9 mouse cellular contexts compared by ENCODE assay signal in the genomic region with DNA sequence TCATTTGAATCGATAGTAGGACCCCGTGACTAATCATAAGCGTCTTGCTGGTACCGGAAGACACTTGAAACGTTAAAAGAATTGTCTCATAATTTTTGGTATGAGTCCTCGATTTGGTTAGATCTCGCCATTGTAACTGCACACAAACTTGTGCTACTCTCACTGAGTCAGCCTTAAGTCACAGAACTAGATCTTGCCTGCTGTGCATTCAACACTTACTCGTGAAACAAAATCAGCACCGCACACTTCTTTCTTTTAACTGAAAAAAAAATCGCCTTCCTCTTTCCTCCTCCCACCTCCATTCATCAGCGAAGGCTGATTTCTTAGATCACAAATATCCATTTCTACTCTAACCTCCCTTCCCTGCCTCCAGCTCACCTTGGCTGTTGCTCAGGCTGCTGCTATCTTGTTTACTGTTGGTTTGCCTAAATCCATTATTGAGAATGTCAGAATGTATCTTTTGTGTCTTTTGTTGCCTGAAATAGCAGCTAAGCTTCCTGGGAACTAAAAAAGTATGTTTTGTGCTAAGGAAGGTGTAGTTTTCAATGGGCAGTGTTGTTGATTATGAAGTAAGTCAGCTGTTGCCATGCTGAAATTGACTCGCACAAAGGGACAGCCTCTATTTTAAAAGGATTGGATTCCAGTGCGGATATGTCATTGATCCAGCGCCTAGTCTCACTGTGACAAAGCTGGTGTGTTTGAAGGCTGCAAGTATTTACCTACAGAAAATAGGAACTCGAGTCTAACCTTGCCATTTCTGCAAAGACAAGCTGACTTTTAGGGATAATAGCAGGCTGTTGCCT. TPM values are rescaled to one million over a fixed set of nuclear protein-coding genes. Genes with fewer than 3 reads are reported as not detected.
DNase-seq lines count a peak whose midpoint lies in the region; ATAC-seq and TF ChIP-seq lines count a peak whose summit lies in the region.
"Had no signal": no experiment of that assay in that cellular context is flagged by ENCODE, and none has a peak within 500 bp of the region (broad histone marks: within the 10 kb centered on the region; RNA-seq: fewer than 3 reads in every experiment).

No protein-coding gene starts in this region.

- no peaks in the 10 kb centered on the region for H3K79me2 ChIP-seq in heart, adult 2 months (replicated peaks; ENCODE audit: control insufficient read depth, insufficient read depth, low read length)

- H3K4me2 ChIP-seq in forebrain, embryonic 12.5 days = peak overlapping the region; percentile 82
- peak overlapping the region; percentile 73 for H3K4me2 ChIP-seq in liver, embryonic 14.5 days (ENCODE audit: low read depth)

- TF ChIP-seq CTCF in heart, adult 2 months (IDR thresholded peaks at IDR 0.05) = no peak
- no peak for TF ChIP-seq CTCF in liver, embryonic 14.5 days (IDR thresholded peaks at IDR 0.05; ENCODE audit: low read depth)

- intact Hi-C loops in heart, adult 2 months (cut with DNase I) = loop anchor here (5.0 kb wide), 4 partner anchors 70 to 345 kb away; partner anchors contain the start of gene Spc25
- intact Hi-C loops in heart, postnatal 25 days (cut with DNase I) = loop anchor here (5.0 kb wide), 2 partner anchors 75 kb away; no protein-coding TSS in a partner anchor

- no peak for ATAC-seq in forebrain, embryonic 12.5 days (ENCODE audit: low FRiP score)
- ATAC-seq in liver, embryonic 14.5 days (ENCODE audit: insufficient read depth) = no peak

- no peak for TF ChIP-seq EP300 in heart, adult 2 months (IDR thresholded peaks at IDR 0.05; ENCODE audit: insufficient read depth, low read depth, low read length)
- TF ChIP-seq EP300 in liver, embryonic 14.5 days (IDR thresholded peaks at IDR 0.05; ENCODE audit: low read depth) = no peak

- peaks cover 1% of the 10 kb centered on the region for H3K4me1 ChIP-seq in heart, adult 2 months (ENCODE audit: control insufficient read depth, insufficient read depth, low read length)
- peaks cover 17% of the 10 kb centered on the region for H3K4me1 ChIP-seq in forebrain, embryonic 12.5 days
- H3K4me1 ChIP-seq in liver, embryonic 14.5 days (replicated peaks; ENCODE audit: control insufficient read depth in 2 of 2, insufficient read depth in 2 of 2, low read length in 1 of 2) = peaks cover 0 to 11% of the 10 kb centered on the region in 2 experiments; a peak in 3 of 4 replicates

- no peak overlapping the region; the same call in 1 of the 2 replicates for H3K27ac ChIP-seq in heart, adult 2 months
- peak overlapping the region; percentile 86; the same call in 1 of the 2 replicates for H3K27ac ChIP-seq in forebrain, embryonic 12.5 days
- no peak overlapping the region for H3K27ac ChIP-seq in liver, embryonic 14.5 days

- WGBS in heart, adult 2 months = 17% methylated on average over 15 of the region's 15 CpGs
- under 1% methylated on average over 15 of the region's 15 CpGs for WGBS in forebrain, embryonic 12.5 days
- WGBS in liver, embryonic 14.5 days (ENCODE audit: insufficient replicate concordance) = 10% methylated on average over 15 of the region's 15 CpGs

- no peaks in the 10 kb centered on the region for H3K27me3 ChIP-seq in heart, adult 2 months (ENCODE audit: control insufficient read depth, insufficient read depth, low read length)
- peaks cover 11% of the 10 kb centered on the region; the same call in 1 of the 2 replicates for H3K27me3 ChIP-seq in forebrain, embryonic 12.5 days
- H3K27me3 ChIP-seq in liver, embryonic 14.5 days (ENCODE audit: control insufficient read depth, insufficient read depth, low read length) = peaks cover 15% of the 10 kb centered on the region; the same call in 1 of the 2 replicates
- H3K27me3 ChIP-seq: Patski had no signal

- TF ChIP-seq POLR2A in heart, adult 2 months (IDR thresholded peaks at IDR 0.05; ENCODE audit: insufficient read depth, low read depth, low read length) = no peak

- H3K36me3 ChIP-seq in heart, adult 2 months (ENCODE audit: control insufficient read depth, insufficient read depth, low read length) = no peaks in the 10 kb centered on the region
- no peaks in the 10 kb centered on the region for H3K36me3 ChIP-seq in forebrain, embryonic 12.5 days (replicated peaks)
- H3K36me3 ChIP-seq in liver, embryonic 14.5 days (replicated peaks; ENCODE audit: control insufficient read depth, insufficient read depth, low read depth) = no peaks in the 10 kb centered on the region

- H3K9ac ChIP-seq in heart, adult 2 months (ENCODE audit: low read depth, low read length) = peak overlapping the region; percentile 56
- H3K9ac ChIP-seq in forebrain, embryonic 12.5 days = peak overlapping the region; percentile 91
- peak overlapping the region; percentile 46; the same call in 1 of the 2 replicates for H3K9ac ChIP-seq in liver, embryonic 14.5 days (replicated peaks)

- no peak for DNase-seq in heart, adult 2 months
- DNase-seq in heart, postnatal 25 days (ENCODE audit: low spot score) = no peak
- DNase-seq in CD4-positive helper T cell, adult 2 months (ENCODE audit: low read depth, low spot score) = peak; percentile 22
- no peak for DNase-seq in liver, embryonic 14.5 days (ENCODE audit: low read depth in 3 of 3, low spot score in 3 of 3)
- no peak for DNase-seq in c-Kit-positive CD71-positive TER-119-positive erythroid progenitor cells, embryonic 14.5 days (ENCODE audit: low spot score)
- DNase-seq in cerebellum, postnatal 14 days = no peak
- DNase-seq in cerebellum, adult 8-10 months = no peak

- peak overlapping the region; percentile 73 for H3K4me3 ChIP-seq in heart, adult 2 months
- H3K4me3 ChIP-seq in forebrain, embryonic 12.5 days (replicated peaks) = peak overlapping the region; percentile 81
- H3K4me3 ChIP-seq in liver, embryonic 14.5 days (ENCODE audit: insufficient read depth in 1 of 2, low read depth in 2 of 2, low read length in 2 of 2) = peak overlapping the region; percentile 58 to 67

- no peaks in the 10 kb centered on the region for H3K9me3 ChIP-seq in forebrain, embryonic 12.5 days
- H3K9me3 ChIP-seq in liver, embryonic 14.5 days (ENCODE audit: control insufficient read depth, low read length) = no peaks in the 10 kb centered on the region

RNA-seq across cellular contexts. Expression of gene Cers6, which starts 1.4 kb away (rescaled TPM):
- 1 to 10 TPM; 8.7 to 9.6 TPM for total RNA-seq in heart, adult 2 months (2021)
- polyA plus RNA-seq in heart, adult 2 months (2012; rRNA removed) = 2.1 and 3.5 TPM in 2 replicates
- total RNA-seq in heart, postnatal 25 days (2021) = 1 to 10 TPM; 8.8 to 9.6 TPM
- polyA plus RNA-seq in forebrain, embryonic 12.5 days (2016; fragmentation: Nextera tagmentation; extraction: Ambion mirVana) = 34.8 and 38.3 TPM in 2 replicates
- 1.8 and 2.0 TPM in 2 replicates for polyA plus RNA-seq in liver, embryonic 14.5 days (2012; rRNA removed)
- polyA plus RNA-seq in liver, embryonic 14.5 days (2014; fragmentation: Nextera tagmentation; extraction: Ambion mirVana) = 5.6 and 6.7 TPM in 2 replicates
